Mouse (Mus musculus) neural tube, embryonic 11.5 days (tissue): Measurements from ENCODE around the gene Malrd1. TPM values are rescaled to one million over a fixed set of nuclear protein-coding genes. Genes with fewer than 3 reads are reported as not detected.

Experiments used
- ATAC-seq: fragments of 200-750 bp; cut with Nextera tagmentation; 2 replicates; pipeline ENCODE4 v1.8.0; 2017; ENCODE audit warnings: moderate number of reproducible peaks, mild to moderate bottlenecking, moderate TSS enrichment, moderate library complexity; ENCODE audit not compliant: insufficient read depth, low FRiP score, low TSS enrichment
- DNase-seq: peaks from one replicate; pipeline ENCODE4 v3.0.0-alpha.2; 2015; ENCODE audit warnings: low spot score
- H3K27ac ChIP-seq: fragments of 300-500 bp; sonication (generic); 2 replicates; pipeline ENCODE4 v1.5.1; 2014; ENCODE audit warnings: low read depth, mild to moderate bottlenecking, low read length
- H3K27me3 ChIP-seq: fragments of 300-500 bp; sonication (generic); 2 replicates; pipeline ENCODE4 v1.6.1; 2014; ENCODE audit warnings: mild to moderate bottlenecking, low read length, mixed read lengths; ENCODE audit not compliant: control insufficient read depth, insufficient read depth
- H3K36me3 ChIP-seq: fragments of 300-500 bp; sonication (generic); 2 replicates; pipeline ENCODE4 v1.6.1; 2014; ENCODE audit warnings: mild to moderate bottlenecking, low read length, moderate library complexity, mixed read lengths; ENCODE audit not compliant: control insufficient read depth, insufficient read depth
- H3K4me1 ChIP-seq: fragments of 300-500 bp; sonication (generic); 2 replicates; pipeline ENCODE4 v1.6.1; 2014; ENCODE audit warnings: low read length, mixed read lengths; ENCODE audit not compliant: control insufficient read depth, insufficient read depth
- H3K4me2 ChIP-seq: fragments of 300-500 bp; sonication (generic); 2 replicates; pipeline ENCODE4 v1.6.1; 2014; ENCODE audit warnings: low read depth, mild to moderate bottlenecking, moderate library complexity
- H3K4me3 ChIP-seq: fragments of 300-500 bp; sonication (generic); 2 replicates; pipeline ENCODE4 v1.5.1; 2014; ENCODE audit warnings: low read depth, low read length
- H3K9ac ChIP-seq: fragments of 300-500 bp; sonication (generic); 2 replicates; pipeline ENCODE4 v1.6.1; 2014; ENCODE audit warnings: mild to moderate bottlenecking, low read length
- H3K9me3 ChIP-seq: fragments of 300-500 bp; sonication (generic); 2 replicates; pipeline ENCODE4 v1.6.1; 2016; ENCODE audit warnings: low read length; ENCODE audit not compliant: control insufficient read depth
- WGBS: fragments of 180-500 bp; shearing (Covaris S2); extraction: QIAGEN DNeasy Blood & Tissue Kit; methylation state at CpG from one replicate; pipeline ENCODE4 v1.1.7; 2014; 5-methylcytosine and 5-hydroxymethylcytosine counted together
- polyA plus RNA-seq: library from polyadenylated mRNA; unstranded; fragments of >200 nt; fragmentation: Nextera tagmentation; extraction: Ambion mirVana; gene quantifications from 2 replicates; pipeline ENCODE4 v1.2.1, GENCODE M21; 2014

Gene Malrd1
- polyA plus RNA-seq, 1 experiment from 2014 or later = 0.03 TPM

GRCm38 (mm10) chr2:16212752-16213151, 686.5 kb downstream of the Malrd1 start:
- no peak overlapping the region for H3K4me2 ChIP-seq
- H3K4me1 ChIP-seq = no peaks in the 10 kb centered on the region
- H3K9ac ChIP-seq = no peak overlapping the region
- H3K4me3 ChIP-seq = no peak overlapping the region
- H3K27ac ChIP-seq = no peak overlapping the region
- H3K36me3 ChIP-seq = no peaks in the 10 kb centered on the region
- H3K27me3 ChIP-seq = no peaks in the 10 kb centered on the region
- H3K9me3 ChIP-seq = no peaks in the 10 kb centered on the region
- ATAC-seq (no peak), DNase-seq (no peak)

- Histone ChIP-seq H3K36me3 (no peaks in the 10 kb centered on the region), H3K9ac (no peak overlapping the region), H3K4me3 (no peak overlapping the region), H3K4me1 (no peaks in the 10 kb centered on the region), H3K27me3 (no peaks in the 10 kb centered on the region), H3K27ac (no peak overlapping the region), H3K4me2 (no peak overlapping the region), H3K9me3 (no peaks in the 10 kb centered on the region)
- 90% methylated on average over 3 of the region's 3 CpGs for WGBS
- DNase-seq (no peak), ATAC-seq (no peak)
These were observed 687.8 kb downstream of the Malrd1 start for GRCm38 (mm10) chr2:16214111-16214510.

GRCm38 (mm10) chr2:16228187-16228832, 702.0 kb downstream of the Malrd1 start:
- no peak for ATAC-seq
- 82% methylated on average over 1 of the region's 1 CpGs for WGBS
- Histone ChIP-seq H3K4me1 (no peaks in the 10 kb centered on the region), H3K9ac (no peak overlapping the region), H3K36me3 (no peaks in the 10 kb centered on the region), H3K9me3 (no peaks in the 10 kb centered on the region), H3K27me3 (no peaks in the 10 kb centered on the region), H3K4me2 (no peak overlapping the region), H3K27ac (no peak overlapping the region), H3K4me3 (no peak overlapping the region)
- DNase-seq = no peak

GRCm38 (mm10) chr2:16240861-16241260, 714.6 kb downstream of the Malrd1 start:
- Histone ChIP-seq H3K9ac (no peak overlapping the region), H3K9me3 (no peaks in the 10 kb centered on the region), H3K4me1 (no peaks in the 10 kb centered on the region), H3K27me3 (no peaks in the 10 kb centered on the region), H3K4me3 (no peak overlapping the region), H3K4me2 (no peak overlapping the region), H3K36me3 (no peaks in the 10 kb centered on the region), H3K27ac (no peak overlapping the region)
- WGBS = 78% methylated on average over 1 of the region's 1 CpGs
- DNase-seq (no peak), ATAC-seq (no peak)

- no peak overlapping the region for H3K9ac ChIP-seq
- ATAC-seq (no peak), DNase-seq (no peak)
- H3K27me3 ChIP-seq = no peaks in the 10 kb centered on the region
- H3K4me1 ChIP-seq = no peaks in the 10 kb centered on the region
- no peak overlapping the region for H3K4me3 ChIP-seq
- no peak overlapping the region for H3K27ac ChIP-seq
- 78% methylated on average over 2 of the region's 2 CpGs for WGBS
- H3K9me3 ChIP-seq = no peaks in the 10 kb centered on the region
- H3K36me3 ChIP-seq = no peaks in the 10 kb centered on the region
- no peak overlapping the region for H3K4me2 ChIP-seq
These were observed 716.8 kb downstream of the Malrd1 start for GRCm38 (mm10) chr2:16243097-16243496.

- Histone ChIP-seq H3K4me3 (no peak overlapping the region), H3K9me3 (no peaks in the 10 kb centered on the region), H3K27ac (no peak overlapping the region), H3K4me1 (no peaks in the 10 kb centered on the region), H3K9ac (no peak overlapping the region), H3K4me2 (no peak overlapping the region), H3K36me3 (no peaks in the 10 kb centered on the region), H3K27me3 (no peaks in the 10 kb centered on the region)
- no peak for ATAC-seq
- no peak for DNase-seq
- 79% methylated on average over 3 of the region's 3 CpGs for WGBS
These were observed 722.6 kb downstream of the Malrd1 start for GRCm38 (mm10) chr2:16248861-16249260.

GRCm38 (mm10) chr2:16252274-16252673, 726.0 kb downstream of the Malrd1 start:
- Histone ChIP-seq H3K27ac (no peak overlapping the region), H3K27me3 (no peaks in the 10 kb centered on the region), H3K4me2 (no peak overlapping the region), H3K4me3 (no peak overlapping the region), H3K9ac (no peak overlapping the region), H3K36me3 (no peaks in the 10 kb centered on the region), H3K4me1 (no peaks in the 10 kb centered on the region), H3K9me3 (no peaks in the 10 kb centered on the region)
- DNase-seq (no peak), ATAC-seq (no peak)
- WGBS = 86% methylated on average over 1 of the region's 1 CpGs
